ENCODE assay signal across 8 mouse cellular contexts in genomic region chr10:116266561-116267433, GRCm38 (mm10). TPM values are rescaled to one million over a fixed set of nuclear protein-coding genes. Genes with fewer than 3 reads are reported as not detected.
DNase-seq lines count a peak whose midpoint lies in the region; ATAC-seq lines count a peak whose summit lies in the region.

No protein-coding gene starts in this region.

- no peak for DNase-seq in frontal cortex, adult 2 months (ENCODE audit: extremely low spot score in 1 of 2, low spot score in 1 of 2)
- peak; percentile 14 for DNase-seq in gastrocnemius, postnatal 10 days
- DNase-seq in kidney, adult 18-20 months, result peak; percentile 68
- DNase-seq in lung, postnatal 25 days (ENCODE audit: low spot score), result peak; percentile 70
- DNase-seq in cerebellum, adult 8-10 months, result no peak
- DNase-seq in retina, postnatal 1 day, result no peak

- ATAC-seq in frontal cortex, adult (ENCODE audit: low TSS enrichment), result peak; percentile 81
- no peak for ATAC-seq in inflammation-experienced regulatory T-cells, adult 6 months

RNA-seq across cellular contexts. Expression of gene Ptprb, which starts 8.5 kb away (rescaled TPM):
- 9.5 and 10.9 TPM in 2 replicates for polyA plus RNA-seq in frontal cortex, adult 2 months (2012; rRNA removed)
- 10 to 100 TPM; 36.2 to 42.3 TPM for total RNA-seq in gastrocnemius, postnatal 10 days (2021)
- under 1 TPM in 1 of 3 experiments, not detected in 2; 0.13 TPM for polyA plus RNA-seq in inflammation-experienced regulatory T-cells, adult 6 months (2017; shearing (Covaris generic))

Comparison
In these comparisons a context has a peak if more than half of its experiments do, and no peak if none do; other contexts are left out.
1. DNase-seq: peak in gastrocnemius, postnatal 10 days (single experiment), kidney, adult 18-20 months (single experiment) and lung, postnatal 25 days (single experiment); none in frontal cortex, adult 2 months (0 of 2), cerebellum, adult 8-10 months (single experiment) and retina, postnatal 1 day (single experiment).